Mouse (Mus musculus) ES-Bruce4 (cell line): ENCODE measurements at regions not wholly inside any gene's neighbourhood (a gene's known extent, or its start where the extent isn't known, plus 50 kb on each side); places are given as distances from the start of the nearest gene placed in this dataset.

Experiments used
- H3K27ac ChIP-seq: 2 replicates; pipeline ENCODE4 v1.5.1; 2012; ENCODE audit warnings: low read length, inconsistent platforms; ENCODE audit not compliant: insufficient read depth
- H3K27me3 ChIP-seq: 2 replicates; pipeline ENCODE4 v1.6.1; 2012; ENCODE audit warnings: mild to moderate bottlenecking, low read length, inconsistent platforms; ENCODE audit not compliant: control insufficient read depth, poor library complexity, insufficient read depth, severe bottlenecking
- H3K36me3 ChIP-seq: 2 replicates; pipeline ENCODE4 v1.6.1; 2012; ENCODE audit warnings: inconsistent platforms, mild to moderate bottlenecking, low read length, moderate library complexity; ENCODE audit not compliant: control insufficient read depth, poor library complexity, insufficient read depth, severe bottlenecking
- H3K4me1 ChIP-seq: one replicate; pipeline ENCODE4 v1.8.1; 2011; ENCODE audit warnings: low read length; ENCODE audit not compliant: control insufficient read depth, insufficient read depth
- H3K4me3 ChIP-seq: 2 replicates; pipeline ENCODE4 v1.5.1; 2011; ENCODE audit warnings: low read depth, mild to moderate bottlenecking, low read length
- H3K9ac ChIP-seq: 2 replicates; pipeline ENCODE4 v1.6.1; 2012; ENCODE audit warnings: low read depth, mild to moderate bottlenecking, inconsistent platforms; ENCODE audit not compliant: poor library complexity, severe bottlenecking
- H3K9me3 ChIP-seq: replicated peaks from 2 replicates; pipeline ENCODE4 v1.6.1; 2012; ENCODE audit warnings: mild to moderate bottlenecking, low read length, inconsistent platforms; ENCODE audit not compliant: control insufficient read depth, poor library complexity, insufficient read depth, severe bottlenecking
- CTCF ChIP-seq: IDR thresholded peaks from one replicate; pipeline ENCODE4 v1.8.1; 2011; ENCODE audit warnings: low read depth, low read length
- EP300 ChIP-seq: IDR thresholded peaks from 2 replicates; pipeline ENCODE4 v1.6.1; 2011; ENCODE audit warnings: low read depth, low read length; ENCODE audit not compliant: insufficient read depth
- POLR2A ChIP-seq: IDR thresholded peaks from one replicate; pipeline ENCODE4 v1.8.1; 2011; ENCODE audit warnings: low read length; ENCODE audit not compliant: insufficient read depth

DNA sequence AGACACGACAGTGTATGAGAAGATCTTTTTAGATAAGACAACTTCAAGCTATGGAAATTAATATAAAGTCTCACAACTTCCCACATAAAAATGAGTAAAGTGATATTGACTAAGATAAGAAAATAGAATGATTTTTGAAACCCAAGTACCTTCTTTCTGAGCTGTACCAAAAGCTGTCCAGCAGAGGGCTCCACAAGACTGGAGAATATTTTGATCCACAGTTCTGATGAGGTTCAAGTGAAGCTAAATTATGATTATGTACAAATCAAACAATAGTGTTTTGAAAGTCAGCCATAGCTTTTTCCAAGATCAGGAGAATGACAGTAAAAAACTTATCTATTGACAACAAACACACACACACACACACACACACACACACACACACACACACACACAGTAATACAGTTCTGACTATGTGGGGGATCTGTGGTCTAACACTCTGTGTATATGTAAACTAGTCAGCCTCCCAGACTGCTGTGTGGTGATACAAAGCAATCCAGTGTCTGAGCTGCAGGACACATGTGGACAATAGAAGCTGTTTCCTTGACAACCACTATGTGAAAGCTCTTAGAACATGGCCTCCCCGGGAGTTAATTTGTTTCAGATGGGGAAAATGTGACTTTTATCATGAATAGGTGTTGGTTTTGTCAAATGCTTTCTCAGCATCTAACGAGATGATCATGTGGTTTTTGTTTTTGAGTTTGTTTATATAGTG lies 2362.4 kb upstream of the Gm8797 start:
- no peak for TF ChIP-seq POLR2A
- TF ChIP-seq EP300: no peak
- TF ChIP-seq CTCF: no peak

More for the DNA sequence above, 2362.4 kb upstream of the Gm8797 start:
- H3K4me1 ChIP-seq: no peaks in the 10 kb centered on the region
- H3K36me3 ChIP-seq: no peaks in the 10 kb centered on the region
- no peak overlapping the region for H3K4me3 ChIP-seq
- H3K9ac ChIP-seq: no peak overlapping the region
- no peaks in the 10 kb centered on the region for H3K27me3 ChIP-seq
- no peak overlapping the region for H3K27ac ChIP-seq
- no peaks in the 10 kb centered on the region for H3K9me3 ChIP-seq
